Mouse (Mus musculus) bone marrow macrophage, adult 2 months (primary cell): Measurements from ENCODE around the gene Psmd4.

Experiments
- CTCF ChIP-seq: IDR thresholded peaks from 2 replicates; pipeline ENCODE4 v1.5.1; 2012; ENCODE audit warnings: low read depth, mild to moderate bottlenecking, low read length, moderate library complexity
- POLR2A ChIP-seq: IDR thresholded peaks from 2 replicates; pipeline ENCODE4 v1.6.1; 2012; ENCODE audit warnings: mild to moderate bottlenecking, low read depth, low read length, borderline replicate concordance

GRCm38 (mm10) chr3:95029953-95030352 lies 12.5 kb downstream of the Psmd4 start:
- TF ChIP-seq CTCF (no peak), POLR2A (no peak)
